Comparison of ENCODE assay signal across 8 mouse cellular contexts in genomic region chr4:120282568-120283091, GRCm38 (mm10). TPM values are rescaled to one million over a fixed set of nuclear protein-coding genes. Genes with fewer than 3 reads are reported as not detected.
DNase-seq lines count a peak whose midpoint lies in the region; ATAC-seq lines count a peak whose summit lies in the region.

No protein-coding gene starts in this region.

- DNase-seq in T-cell, adult 2 months (ENCODE audit: low spot score): peak; percentile 20
- no peak for DNase-seq in forebrain, embryonic 10.5 days (ENCODE audit: extremely low spot score, low spot score)
- peak; percentile 52 to 77 for DNase-seq in left cerebral cortex, adult 9 months (ENCODE audit: low spot score in 2 of 2)
- peak; percentile 85 for DNase-seq in midbrain, embryonic 11.5 days (ENCODE audit: low spot score, missing footprints)
- DNase-seq in telencephalon, adult 2 months (ENCODE audit: low read depth, low spot score): peak; percentile 61

- H3K9me3 ChIP-seq in forebrain, embryonic 10.5 days: no peaks in the 10 kb centered on the region
- H3K9me3 ChIP-seq in hindbrain, embryonic 12.5 days (replicated peaks): no peaks in the 10 kb centered on the region
- no peaks in the 10 kb centered on the region for H3K9me3 ChIP-seq in midbrain, embryonic 11.5 days (ENCODE audit: control insufficient read depth, low read length)

- H3K4me3 ChIP-seq in forebrain, embryonic 10.5 days: peak overlapping the region; percentile 58
- H3K4me3 ChIP-seq in hindbrain, embryonic 12.5 days: peak overlapping the region; percentile 45
- H3K4me3 ChIP-seq in midbrain, embryonic 11.5 days (ENCODE audit: low read depth, low read length): peak overlapping the region; percentile 37

- peaks cover 100% of the 10 kb centered on the region for H3K27me3 ChIP-seq in forebrain, embryonic 10.5 days (ENCODE audit: poor library complexity, severe bottlenecking)
- H3K27me3 ChIP-seq in hindbrain, embryonic 12.5 days: peaks cover 86% of the 10 kb centered on the region
- H3K27me3 ChIP-seq in midbrain, embryonic 11.5 days (ENCODE audit: control insufficient read depth, insufficient read depth, low read length): peaks cover 57% of the 10 kb centered on the region

- peak overlapping the region; percentile 85 for H3K4me2 ChIP-seq in hindbrain, embryonic 12.5 days (replicated peaks)
- peak overlapping the region; percentile 76 for H3K4me2 ChIP-seq in midbrain, embryonic 11.5 days

- peak; percentile 45 for ATAC-seq in CD4-positive, CD25-positive, alpha-beta regulatory T cell, adult 4 months
- peak; percentile 27 for ATAC-seq in hindbrain, embryonic 12.5 days (ENCODE audit: low FRiP score)
- ATAC-seq in midbrain, embryonic 11.5 days (ENCODE audit: low FRiP score): 0 out of 2 replicates have a peak, but pooled peaks have one; percentile 0
- ATAC-seq in megakaryocyte-erythroid progenitor cell, adult 5-6 weeks (replicated peaks; ENCODE audit: low FRiP score, low TSS enrichment, poor library complexity, severe bottlenecking): no peak

- peak overlapping the region; percentile 82 for H3K27ac ChIP-seq in forebrain, embryonic 10.5 days
- peak overlapping the region; percentile 46 for H3K27ac ChIP-seq in hindbrain, embryonic 12.5 days
- no peak overlapping the region for H3K27ac ChIP-seq in midbrain, embryonic 11.5 days (ENCODE audit: low read depth, low read length)

- WGBS in forebrain, embryonic 10.5 days: under 1% methylated on average over 47 of the region's 47 CpGs
- 2% methylated on average over 40 of the region's 47 CpGs for WGBS in hindbrain, embryonic 12.5 days
- WGBS in midbrain, embryonic 11.5 days: 1% methylated on average over 39 of the region's 47 CpGs

- peak overlapping the region; percentile 67 for H3K9ac ChIP-seq in hindbrain, embryonic 12.5 days
- peak overlapping the region; percentile 54 for H3K9ac ChIP-seq in midbrain, embryonic 11.5 days (ENCODE audit: low read length)

- no peaks in the 10 kb centered on the region for H3K36me3 ChIP-seq in forebrain, embryonic 10.5 days (replicated peaks)
- H3K36me3 ChIP-seq in hindbrain, embryonic 12.5 days: no peaks in the 10 kb centered on the region
- H3K36me3 ChIP-seq in midbrain, embryonic 11.5 days (ENCODE audit: control insufficient read depth, insufficient read depth, low read length): no peaks in the 10 kb centered on the region

- H3K4me1 ChIP-seq in forebrain, embryonic 10.5 days: peaks cover 55% of the 10 kb centered on the region
- peaks cover 62% of the 10 kb centered on the region for H3K4me1 ChIP-seq in hindbrain, embryonic 12.5 days
- peaks cover 22% of the 10 kb centered on the region for H3K4me1 ChIP-seq in midbrain, embryonic 11.5 days (ENCODE audit: control insufficient read depth, insufficient read depth, low read length)

RNA-seq across cellular contexts. Expression of gene Foxo6, which starts 4.5 kb away (rescaled TPM):
- polyA plus RNA-seq in CD4-positive, CD25-positive, alpha-beta regulatory T cell, adult 4 months (2017; shearing (Covaris generic)): not detected
- 0.06 TPM in 2 replicates for polyA plus RNA-seq in forebrain, embryonic 10.5 days (2016; fragmentation: Nextera tagmentation; extraction: Ambion mirVana)
- polyA plus RNA-seq in hindbrain, embryonic 12.5 days (2016; fragmentation: Nextera tagmentation; extraction: Ambion mirVana): 0.48 and 0.90 TPM in 2 replicates
- 0.11 and 0.25 TPM in 2 replicates for polyA plus RNA-seq in midbrain, embryonic 11.5 days (2014; fragmentation: Nextera tagmentation; extraction: Ambion mirVana)
- total RNA-seq in megakaryocyte-erythroid progenitor cell, adult 5-6 weeks (2014; fragmentation: Nextera tagmentation): not detected in 2 replicates
- total RNA-seq in megakaryocyte-erythroid progenitor cell, adult 5-6 weeks (2017): 0.27 TPM in 1 of 2 replicates, not detected in the other
